Mouse (Mus musculus): ENCODE data around the gene Hoxc4. TPM values are rescaled to one million over a fixed set of nuclear protein-coding genes. Genes with fewer than 3 reads are reported as not detected.

Hoxc4 gene
- polyA plus RNA-seq, 1 experiment from 2014 or later: 9.8 TPM

DNA sequence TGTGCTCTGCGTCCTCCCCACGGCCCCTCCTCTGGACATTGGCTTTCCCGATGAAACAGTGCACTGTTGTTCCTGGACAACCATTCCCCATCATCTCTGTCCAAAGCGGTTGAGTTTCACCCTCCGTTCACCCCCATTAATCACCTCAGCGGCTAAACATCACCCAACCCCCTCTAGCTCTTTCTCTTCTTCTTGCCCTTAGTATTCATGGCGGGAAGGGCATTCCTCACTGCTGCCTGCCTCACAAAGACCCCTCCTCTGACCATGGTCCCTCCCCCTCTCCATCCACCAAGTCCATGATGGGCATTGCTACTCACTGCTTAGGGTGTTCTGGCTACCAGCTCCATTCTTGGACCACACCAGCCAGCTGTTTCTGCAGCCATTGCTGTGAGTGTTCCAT lies 46.9 kb downstream of the Hoxc4 start:
- 11% methylated on average over 7 of the region's 7 CpGs for WGBS
- no peaks in the 10 kb centered on the region for H3K9me3 ChIP-seq (replicated peaks)
- H3K27me3 ChIP-seq (ENCODE audit: low read depth, poor library complexity, severe bottlenecking): peaks cover 100% of the 10 kb centered on the region
- no peak overlapping the region for H3K27ac ChIP-seq
- H3K4me1 ChIP-seq: peaks cover 64% of the 10 kb centered on the region
- H3K4me3 ChIP-seq: no peak overlapping the region
- peak; percentile 49 for DNase-seq (ENCODE audit: low spot score)
- H3K36me3 ChIP-seq: no peaks in the 10 kb centered on the region

- Histone ChIP-seq H3K27ac (no peak overlapping the region), H3K27me3 (ENCODE audit: low read depth, poor library complexity, severe bottlenecking) (peaks cover 99% of the 10 kb centered on the region), H3K9me3 (replicated peaks) (no peaks in the 10 kb centered on the region), H3K4me1 (peaks cover 44% of the 10 kb centered on the region), H3K4me3 (no peak overlapping the region), H3K36me3 (no peaks in the 10 kb centered on the region)
- 39% methylated on average over 4 of the region's 4 CpGs for WGBS
- DNase-seq (ENCODE audit: low spot score): no peak
Observed at GRCm38 (mm10) chr15:103067701-103068100, 49.0 kb downstream of the Hoxc4 start.

GRCm38 (mm10) chr15:103069173-103069572 lies 50.4 kb downstream of the Hoxc4 start:
- Histone ChIP-seq H3K9me3 (replicated peaks) (no peaks in the 10 kb centered on the region), H3K27ac (peak overlapping the region; percentile 56), H3K36me3 (no peaks in the 10 kb centered on the region), H3K4me1 (peaks cover 43% of the 10 kb centered on the region), H3K27me3 (ENCODE audit: low read depth, poor library complexity, severe bottlenecking) (peaks cover 91% of the 10 kb centered on the region), H3K4me3 (peak overlapping the region; percentile 43)
- WGBS: 0% methylated on average over 18 of the region's 18 CpGs
- DNase-seq (ENCODE audit: low spot score): peak; percentile 71

GRCm38 (mm10) chr15:103071266-103071665 lies 52.5 kb downstream of the Hoxc4 start:
- 70% methylated on average over 5 of the region's 5 CpGs for WGBS
- H3K27ac ChIP-seq: no peak overlapping the region
- no peak overlapping the region for H3K4me3 ChIP-seq
- H3K9me3 ChIP-seq (replicated peaks): no peaks in the 10 kb centered on the region
- peaks cover 50% of the 10 kb centered on the region for H3K4me1 ChIP-seq
- DNase-seq (ENCODE audit: low spot score): no peak
- no peaks in the 10 kb centered on the region for H3K36me3 ChIP-seq
- H3K27me3 ChIP-seq (ENCODE audit: low read depth, poor library complexity, severe bottlenecking): peaks cover 78% of the 10 kb centered on the region

- H3K4me1 ChIP-seq: peaks cover 19% of the 10 kb centered on the region
- no peaks in the 10 kb centered on the region for H3K9me3 ChIP-seq (replicated peaks)
- DNase-seq (ENCODE audit: low spot score): peak; percentile 41
- no peak overlapping the region for H3K4me3 ChIP-seq
- WGBS: 8% methylated on average over 11 of the region's 11 CpGs
- peak overlapping the region; percentile 46; the same call in 1 of the 2 replicates for H3K27ac ChIP-seq
- no peaks in the 10 kb centered on the region for H3K36me3 ChIP-seq
- peaks cover 57% of the 10 kb centered on the region for H3K27me3 ChIP-seq (ENCODE audit: low read depth, poor library complexity, severe bottlenecking)
Observed at GRCm38 (mm10) chr15:103074663-103075415, 56.1 kb downstream of the Hoxc4 start.

GRCm38 (mm10) chr15:103077673-103078072 lies 58.9 kb downstream of the Hoxc4 start:
- Histone ChIP-seq H3K36me3 (no peaks in the 10 kb centered on the region), H3K27me3 (ENCODE audit: low read depth, poor library complexity, severe bottlenecking) (peaks cover 48% of the 10 kb centered on the region; the same call in 1 of the 2 replicates), H3K9me3 (replicated peaks) (no peaks in the 10 kb centered on the region), H3K4me3 (no peak overlapping the region), H3K27ac (no peak overlapping the region), H3K4me1 (peaks cover 18% of the 10 kb centered on the region)
- DNase-seq (ENCODE audit: low spot score): no peak
- WGBS: 82% methylated on average over 2 of the region's 2 CpGs

- no peak overlapping the region for H3K27ac ChIP-seq
- no peaks in the 10 kb centered on the region for H3K36me3 ChIP-seq
- WGBS: 60% methylated on average over 4 of the region's 4 CpGs
- no peaks in the 10 kb centered on the region for H3K9me3 ChIP-seq (replicated peaks)
- DNase-seq (ENCODE audit: low spot score): no peak
- peaks cover 19% of the 10 kb centered on the region for H3K4me1 ChIP-seq
- H3K27me3 ChIP-seq (ENCODE audit: low read depth, poor library complexity, severe bottlenecking): peaks cover 69% of the 10 kb centered on the region
- H3K4me3 ChIP-seq: no peak overlapping the region
Observed at GRCm38 (mm10) chr15:103082622-103083021, 63.9 kb downstream of the Hoxc4 start.

DNA sequence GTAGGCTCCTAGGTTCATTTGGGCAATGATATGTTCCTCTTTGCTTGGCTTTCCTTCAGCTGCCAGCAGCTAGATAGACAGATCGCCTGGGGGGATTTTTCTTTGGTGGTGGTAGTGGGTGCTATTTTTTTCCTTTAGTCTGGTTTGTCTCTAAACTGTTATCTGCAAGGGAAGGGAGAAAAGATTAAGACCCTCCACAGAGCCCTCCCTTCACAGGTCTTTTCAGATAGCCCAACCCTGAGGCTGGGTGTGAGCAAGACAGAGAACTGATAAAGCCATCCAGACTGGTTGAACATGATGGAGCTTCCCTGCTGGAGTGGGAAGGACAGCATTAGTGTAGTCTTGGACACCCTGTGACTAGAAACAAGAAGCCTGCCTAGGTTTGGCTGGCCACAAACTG lies 64.9 kb downstream of the Hoxc4 start:
- Histone ChIP-seq H3K4me3 (no peak overlapping the region), H3K27me3 (ENCODE audit: low read depth, poor library complexity, severe bottlenecking) (peaks cover 78% of the 10 kb centered on the region), H3K4me1 (peaks cover 19% of the 10 kb centered on the region), H3K36me3 (no peaks in the 10 kb centered on the region), H3K9me3 (replicated peaks) (no peaks in the 10 kb centered on the region), H3K27ac (no peak overlapping the region)
- WGBS: 81% methylated on average over 1 of the region's 1 CpGs
- no peak for DNase-seq (ENCODE audit: low spot score)

DNA sequence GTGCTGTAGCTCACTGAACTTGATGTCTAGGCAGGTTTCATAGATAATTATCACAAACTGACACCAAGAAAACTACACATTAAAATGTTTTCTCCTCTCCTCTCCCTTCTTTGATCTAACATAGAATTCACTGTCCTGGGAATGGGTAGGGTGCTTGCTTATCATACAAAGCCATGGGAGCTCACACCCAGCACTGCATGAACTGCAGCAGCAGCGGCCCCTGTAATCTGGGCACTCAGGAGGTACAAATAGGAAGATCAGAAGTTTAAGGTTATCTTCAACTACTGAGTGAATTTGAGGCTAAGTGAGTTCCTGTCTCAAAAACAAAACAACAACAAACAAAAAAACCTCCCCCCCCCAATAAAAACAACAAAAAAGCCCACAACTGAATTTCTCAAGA lies 66.2 kb downstream of the Hoxc4 start:
- peaks cover 91% of the 10 kb centered on the region for H3K27me3 ChIP-seq (ENCODE audit: low read depth, poor library complexity, severe bottlenecking)
- no peaks in the 10 kb centered on the region for H3K36me3 ChIP-seq
- H3K27ac ChIP-seq: no peak overlapping the region
- no peak overlapping the region for H3K4me3 ChIP-seq
- no peaks in the 10 kb centered on the region for H3K9me3 ChIP-seq (replicated peaks)
- peaks cover 19% of the 10 kb centered on the region for H3K4me1 ChIP-seq
- DNase-seq (ENCODE audit: low spot score): no peak
- 62% methylated on average over 1 of the region's 1 CpGs for whole genome bisulfite sequencing

GRCm38 (mm10) chr15:103085831-103086671 lies 67.3 kb downstream of the Hoxc4 start:
- peak; percentile 74 for DNase-seq (ENCODE audit: low spot score)
- peak overlapping the region; percentile 76 for H3K27ac ChIP-seq
- peaks cover 19% of the 10 kb centered on the region for H3K4me1 ChIP-seq
- peaks cover 100% of the 10 kb centered on the region for H3K27me3 ChIP-seq (ENCODE audit: low read depth, poor library complexity, severe bottlenecking)
- WGBS: 2% methylated on average over 61 of the region's 61 CpGs
- H3K36me3 ChIP-seq: no peaks in the 10 kb centered on the region
- H3K4me3 ChIP-seq: peak overlapping the region; percentile 52
- no peaks in the 10 kb centered on the region for H3K9me3 ChIP-seq (replicated peaks)

MicroRNA genes within 50 kb of the gene (microRNA counts, 519-probe panel; counts per million panel counts)
- microRNA mmu-miR-615-3p (684 counts per million, percentile 72 among the panel's probes with 10 or more counts), microRNA mmu-miR-615-5p (684 counts per million, percentile 72 among the panel's probes with 10 or more counts)

Small RNAs within 50 kb of the gene (microRNA-seq; reads per million reads assigned to microRNA genes)
- gene Mir196a-2: 1,846 reads per million, percentile 83 among the genes with 10 or more reads in this experiment
- 5,586 reads per million, percentile 92 among the genes with 10 or more reads in this experiment for gene Mir615

Other genes starting within 250 kb of the Hoxc4 start
- gene Hoxc13, start 97.8 kb upstream of the Hoxc4 start, polyA plus RNA-seq (2016; fragmentation: Nextera tagmentation; extraction: Ambion mirVana): 0.51 and 1.2 TPM in 2 replicates
- 0.36 TPM in 1 of 2 replicates, not detected in the other for gene Hoxc12, start 82.2 kb upstream of the Hoxc4 start, polyA plus RNA-seq (2016; fragmentation: Nextera tagmentation; extraction: Ambion mirVana)
- 2.4 and 4.7 TPM in 2 replicates for gene Hoxc11, start 64.5 kb upstream of the Hoxc4 start, polyA plus RNA-seq (2016; fragmentation: Nextera tagmentation; extraction: Ambion mirVana)
- gene Hoxc10, start 52.1 kb upstream of the Hoxc4 start, polyA plus RNA-seq (2016; fragmentation: Nextera tagmentation; extraction: Ambion mirVana): 21.4 and 51.4 TPM in 2 replicates
- 10.6 and 12.7 TPM in 2 replicates for gene Hoxc5, start 51.5 kb upstream of the Hoxc4 start, polyA plus RNA-seq (2016; fragmentation: Nextera tagmentation; extraction: Ambion mirVana)
- gene Hoxc9, start 42.5 kb upstream of the Hoxc4 start, polyA plus RNA-seq (2016; fragmentation: Nextera tagmentation; extraction: Ambion mirVana): 4.4 and 6.9 TPM in 2 replicates
- gene Hoxc8, start 28.3 kb upstream of the Hoxc4 start, polyA plus RNA-seq (2016; fragmentation: Nextera tagmentation; extraction: Ambion mirVana): 5.1 and 6.0 TPM in 2 replicates
- gene Hoxc6, start 20.7 kb upstream of the Hoxc4 start, polyA plus RNA-seq (2016; fragmentation: Nextera tagmentation; extraction: Ambion mirVana): 10.1 and 10.2 TPM in 2 replicates
- gene Smug1, start 148.2 kb downstream of the Hoxc4 start, polyA plus RNA-seq (2016; fragmentation: Nextera tagmentation; extraction: Ambion mirVana): 16.2 and 16.8 TPM in 2 replicates
- gene Cbx5, start 220.9 kb downstream of the Hoxc4 start, polyA plus RNA-seq (2016; fragmentation: Nextera tagmentation; extraction: Ambion mirVana): 191 and 215 TPM in 2 replicates
- gene Hnrnpa1, start 221.5 kb downstream of the Hoxc4 start, polyA plus RNA-seq (2016; fragmentation: Nextera tagmentation; extraction: Ambion mirVana): 1,775 and 1,966 TPM in 2 replicates
- 5.9 and 6.1 TPM in 2 replicates for gene Nfe2, start 239.5 kb downstream of the Hoxc4 start, polyA plus RNA-seq (2016; fragmentation: Nextera tagmentation; extraction: Ambion mirVana)